Mouse (Mus musculus): ENCODE data around the gene Paox.
"Not testable (repeated sequence)": the region's sequence is repeated elsewhere in the genome, so short reads cannot be mapped to it uniquely, and the experiment has no call there.

The Paox gene

DNA sequence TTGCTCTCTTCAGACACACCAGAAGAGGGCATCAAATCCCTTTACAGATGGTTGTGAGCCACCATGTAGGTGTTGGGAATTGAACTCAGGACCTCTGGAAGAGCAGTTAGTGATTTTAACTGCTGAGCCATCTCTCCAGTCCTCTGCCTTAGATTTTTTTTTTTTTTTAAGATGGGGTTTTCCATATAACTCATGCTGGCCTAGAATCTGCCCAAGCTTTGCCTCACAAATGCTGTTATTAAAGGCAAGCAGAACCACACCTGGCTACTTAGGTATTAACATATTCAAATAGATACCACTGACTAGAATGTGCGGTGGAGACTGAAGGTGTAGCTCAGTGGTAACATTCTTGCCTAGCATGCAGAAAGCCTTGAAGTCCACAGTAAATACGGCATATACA is 4.9 kb downstream of the Paox start:
- DNase-seq (ENCODE audit: low spot score in 2 of 2): no peak

DNA sequence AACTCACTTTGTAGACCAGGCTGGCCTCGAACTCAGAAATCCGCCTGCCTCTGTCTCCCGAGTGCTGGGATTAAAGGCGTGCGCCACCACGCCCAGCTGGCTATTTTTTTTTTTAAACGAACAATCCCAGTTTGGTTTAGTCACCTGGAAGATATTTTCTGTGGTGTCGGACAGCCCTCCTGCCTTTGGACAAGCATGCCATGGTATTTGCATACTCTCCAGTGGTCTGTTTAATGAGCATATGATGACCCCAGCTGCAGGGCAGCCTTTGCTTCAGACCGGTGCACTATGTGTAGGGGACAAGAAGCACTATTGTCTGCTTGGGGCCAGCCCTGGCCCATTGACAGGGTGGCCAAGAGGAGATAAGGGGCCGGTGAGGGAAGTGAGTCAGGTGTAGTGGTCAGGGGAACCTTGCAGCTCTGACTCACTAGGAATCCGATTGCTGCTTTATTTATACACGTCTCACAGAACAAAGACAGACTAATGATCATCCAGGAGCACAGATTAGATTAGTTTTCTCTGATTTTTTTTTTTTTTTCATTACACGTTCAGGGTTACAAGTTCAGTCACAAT is 5.8 kb downstream of the Paox start:
- no peak for DNase-seq (ENCODE audit: low spot score in 2 of 2)

DNA sequence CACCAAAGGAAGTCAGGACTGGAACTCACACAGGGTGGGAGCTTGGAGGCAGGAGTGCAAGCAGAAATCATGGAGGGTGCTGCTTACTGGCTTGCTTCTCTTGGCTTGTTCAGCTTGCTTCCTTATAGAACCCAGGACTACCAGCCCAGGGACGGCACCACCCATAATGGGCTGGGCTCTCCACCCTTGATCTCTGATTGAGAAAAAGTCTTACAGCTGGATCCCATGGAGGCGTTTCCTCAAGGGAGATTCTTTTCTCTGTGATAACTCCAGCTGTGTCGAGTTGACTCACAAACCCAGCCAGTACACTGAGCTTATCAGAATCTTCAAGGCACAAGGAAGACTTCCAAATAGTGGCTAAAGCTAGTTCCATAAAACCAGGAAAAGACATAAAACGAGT is 7.2 kb downstream of the Paox start:
- DNase-seq (ENCODE audit: low spot score in 2 of 2): no peak

DNA sequence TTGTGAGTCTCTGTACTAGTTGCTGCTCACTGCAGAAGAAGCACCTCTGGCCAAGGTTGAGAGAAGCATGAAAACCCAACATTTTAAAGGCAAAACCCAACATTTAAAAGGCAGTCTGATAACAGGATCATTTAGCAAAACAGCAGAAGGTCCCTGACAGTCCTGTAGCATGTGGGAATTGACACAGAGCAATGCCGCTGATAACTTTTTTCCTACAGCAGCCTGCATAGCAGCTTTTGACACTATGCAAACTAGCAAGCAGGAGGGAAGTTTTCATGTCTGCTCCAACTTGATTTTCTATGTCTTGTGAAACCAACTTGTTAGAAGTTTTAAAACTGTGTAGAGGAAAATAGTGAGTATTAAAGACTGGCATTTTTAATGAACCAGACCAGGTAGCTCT is 8.8 kb downstream of the Paox start:
- no peak for DNase-seq (ENCODE audit: low spot score in 2 of 2)

DNA sequence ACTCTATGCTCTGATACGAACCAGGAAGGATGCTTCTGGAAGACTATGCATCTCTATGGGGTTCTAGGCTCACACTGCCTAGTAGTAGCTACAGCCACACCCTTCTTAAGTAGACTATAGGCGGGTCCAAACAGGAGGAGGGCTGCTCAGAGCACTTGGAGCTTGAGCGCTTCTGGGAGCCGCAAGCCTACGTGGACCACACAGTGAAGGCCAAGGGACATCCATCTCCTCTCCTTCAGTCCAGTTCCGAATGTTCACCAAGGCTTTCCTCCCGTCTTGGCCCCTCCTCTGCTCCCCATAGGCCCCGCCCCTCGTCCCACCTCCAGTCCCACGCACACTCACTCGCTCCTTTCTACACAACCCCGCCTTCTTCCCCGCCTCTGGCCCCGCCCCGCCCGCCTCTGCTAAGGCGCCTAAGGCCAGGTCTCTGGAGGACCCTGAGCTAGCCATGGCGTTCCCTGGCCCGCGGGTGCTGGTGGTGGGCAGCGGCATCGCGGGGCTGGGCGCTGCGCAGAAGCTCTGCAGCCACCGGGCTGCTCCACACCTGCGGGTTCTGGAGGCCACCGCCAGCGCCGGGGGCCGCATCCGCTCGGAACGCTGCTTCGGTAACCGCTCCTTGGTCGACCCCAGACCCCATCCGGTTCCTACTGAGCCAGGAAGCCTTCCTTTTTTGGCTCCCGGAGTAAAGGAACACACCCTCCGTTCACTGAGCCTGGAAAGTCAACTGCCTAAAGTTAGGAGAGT is 9.9 kb downstream of the Paox start:
- peak; percentile 81 to 96 for DNase-seq (ENCODE audit: low spot score in 2 of 2)

DNA sequence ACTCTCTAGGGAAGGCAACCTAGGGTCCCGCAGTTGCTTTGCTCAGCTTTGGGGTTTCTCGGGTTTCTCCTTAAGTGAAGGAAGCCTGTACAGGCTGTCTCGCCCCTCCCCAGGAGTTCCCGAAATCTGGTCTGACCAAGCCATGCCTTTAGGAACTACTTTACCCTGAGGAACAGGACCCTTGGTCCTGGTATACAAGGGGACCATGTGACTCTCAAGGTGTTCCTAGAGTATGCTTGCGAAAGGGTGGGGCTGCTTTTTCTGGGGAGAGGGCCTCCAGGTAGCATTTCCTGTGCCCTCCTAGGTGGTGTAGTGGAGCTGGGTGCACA is 10.4 kb downstream of the Paox start:
- no peak for DNase-seq (ENCODE audit: low spot score in 2 of 2)

DNA sequence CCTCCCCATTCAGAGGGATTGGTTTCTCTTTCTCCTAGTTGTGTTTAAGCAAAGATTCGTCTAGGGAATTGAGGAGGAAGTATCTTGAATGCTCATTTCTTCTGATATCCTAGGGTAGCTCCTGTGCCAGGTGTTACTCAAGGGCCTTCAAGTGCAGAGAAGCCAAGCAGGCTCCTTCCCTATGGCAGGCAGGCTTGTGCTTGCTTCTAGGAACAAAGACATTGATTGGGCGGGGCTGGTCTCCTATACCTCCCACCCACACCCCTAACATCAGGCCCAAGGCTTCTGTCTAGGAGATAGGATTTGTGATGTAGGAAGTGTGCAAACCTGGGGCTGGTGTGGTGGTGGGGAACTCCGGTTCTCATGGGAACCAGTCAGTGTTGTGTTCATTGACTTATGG is 11.3 kb downstream of the Paox start:
- DNase-seq (ENCODE audit: low spot score in 2 of 2): no peak

DNA sequence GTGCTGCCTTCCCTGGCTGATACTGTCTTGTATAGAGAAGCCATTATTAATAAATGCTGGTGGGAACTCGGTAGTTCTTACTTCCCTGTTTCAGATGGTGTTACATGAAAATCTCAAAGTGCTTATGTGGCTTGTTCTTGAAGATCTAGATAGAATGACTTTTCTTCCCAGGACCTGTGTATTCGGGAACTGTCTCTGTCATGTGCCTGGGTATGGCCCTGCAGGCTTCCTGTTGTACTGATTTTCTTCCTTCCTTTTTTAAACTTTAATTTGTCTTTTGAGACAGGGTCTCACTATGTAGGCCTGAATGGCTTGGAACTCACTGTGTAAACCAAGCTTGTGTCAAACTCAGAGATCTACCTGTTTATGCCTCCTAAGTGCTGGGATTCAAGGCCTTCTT is 12.3 kb downstream of the Paox start:
- no peak for DNase-seq (ENCODE audit: low spot score in 2 of 2)

DNA sequence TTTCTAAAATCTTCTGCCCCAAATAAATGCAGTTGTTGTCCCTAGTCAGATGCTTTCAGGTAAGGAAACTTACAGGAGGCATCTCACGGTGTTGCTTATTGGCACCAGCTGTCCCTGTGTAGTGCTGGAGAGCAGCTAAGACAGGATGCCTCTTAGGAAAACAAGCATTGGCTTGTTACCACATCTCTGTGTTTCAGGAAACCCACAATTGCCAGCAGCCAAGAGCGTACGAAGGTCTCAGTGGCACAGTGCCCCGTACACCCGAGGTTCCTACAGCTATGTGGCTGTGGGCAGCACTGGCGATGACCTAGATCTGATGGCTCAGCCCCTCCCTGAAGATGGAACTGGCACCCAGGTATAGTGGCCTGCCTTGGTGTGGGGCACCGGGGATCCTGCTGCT is 16.6 kb downstream of the Paox start:
- not testable (repeated sequence) for DNase-seq (ENCODE audit: low spot score in 2 of 2)

DNA sequence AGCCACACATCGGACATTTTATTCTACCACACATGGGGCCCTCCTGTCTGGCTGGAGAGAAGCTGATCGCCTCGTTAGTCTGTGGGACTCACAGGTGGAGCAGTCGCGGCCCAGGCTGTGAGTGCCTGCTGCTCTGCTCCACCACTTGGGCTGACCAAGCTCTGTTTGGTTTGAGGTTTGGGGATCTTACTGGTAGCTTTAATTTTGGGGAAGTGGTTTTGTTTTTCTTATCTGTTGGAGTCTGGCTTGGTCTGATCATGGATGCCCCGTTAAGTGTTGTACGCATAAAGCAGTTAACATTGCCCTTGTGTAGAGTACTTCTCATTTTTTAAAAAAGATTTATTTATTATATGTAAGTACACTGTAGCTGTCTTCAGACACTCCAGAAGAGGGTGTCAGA is 18.4 kb downstream of the Paox start:
- DNase-seq (ENCODE audit: low spot score in 2 of 2): not testable (repeated sequence)

DNA sequence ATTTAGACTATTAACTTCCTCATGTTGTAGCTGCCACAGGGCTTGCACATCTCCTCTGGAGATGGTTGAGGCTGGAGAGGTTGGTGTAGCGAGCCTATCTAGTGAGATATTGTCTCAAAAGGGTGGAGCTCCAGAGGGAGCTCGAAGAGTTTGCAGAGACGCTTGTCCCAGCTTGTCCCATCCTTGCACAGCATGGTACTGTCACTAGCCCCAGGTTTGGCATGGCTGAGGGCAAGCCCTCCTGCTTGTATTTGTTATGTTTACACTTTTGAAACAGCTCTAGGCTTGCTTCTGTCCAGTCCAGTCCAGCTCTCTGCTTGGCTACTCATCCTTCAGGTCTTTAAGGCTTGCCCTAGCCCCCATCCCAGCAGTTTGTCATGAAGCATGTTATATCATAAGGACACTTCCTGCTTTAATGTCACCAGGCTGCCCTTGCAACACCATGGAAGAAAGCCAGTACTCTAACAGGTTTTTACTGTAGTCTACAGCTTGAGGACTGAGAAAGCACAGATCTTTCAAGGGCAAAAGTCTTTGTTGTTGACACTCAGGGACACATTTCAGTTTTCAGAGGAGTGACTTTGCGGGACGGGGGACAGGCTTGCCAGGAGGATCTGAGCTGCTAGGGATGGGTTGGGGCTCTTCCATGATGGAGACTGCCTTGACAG is 19.6 kb downstream of the Paox start:
- no peak for DNase-seq (ENCODE audit: low spot score in 2 of 2)

DNA sequence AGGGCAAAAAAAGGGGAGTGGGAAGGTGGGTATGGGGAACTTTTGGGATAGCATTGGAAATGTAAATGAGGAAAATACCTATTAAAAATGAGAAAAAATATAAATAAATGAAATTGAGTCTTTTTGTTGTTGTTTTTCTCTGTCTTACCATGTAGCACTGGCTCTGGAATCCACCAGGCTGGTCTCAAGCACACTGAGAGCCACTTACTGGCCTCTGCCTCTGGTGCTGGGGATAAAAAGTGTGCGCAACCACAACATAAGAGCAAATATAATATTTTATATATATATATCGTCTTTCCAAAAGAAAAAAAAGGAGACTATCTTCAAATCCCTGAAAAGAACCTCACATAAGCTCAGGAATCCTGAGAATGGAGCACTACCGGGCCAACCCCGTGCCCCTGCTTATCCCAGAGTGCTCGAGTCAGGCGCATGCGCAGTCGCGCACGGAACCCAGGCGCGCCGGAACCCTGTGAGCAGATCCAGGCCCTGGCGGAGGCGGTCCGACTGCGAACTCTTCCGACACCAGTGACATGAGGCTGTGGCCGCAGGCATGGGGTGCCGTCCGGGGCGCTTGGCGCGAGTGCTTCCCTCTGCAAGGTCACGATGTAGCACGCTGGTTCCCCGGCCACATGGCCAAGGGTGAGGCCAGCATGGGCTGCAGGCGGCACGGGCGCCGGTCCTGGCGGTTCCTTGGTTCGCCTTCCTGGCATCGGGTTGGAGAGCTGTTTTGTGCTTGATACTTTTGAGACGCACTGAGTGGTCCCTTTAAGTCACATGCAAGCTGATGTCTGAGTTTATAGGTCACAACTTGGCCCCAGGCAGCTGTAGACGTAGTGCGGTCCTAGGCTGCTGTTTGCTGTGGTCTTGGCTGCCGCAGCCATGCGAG is 21.8 kb downstream of the Paox start, which contains the start of gene Mtg1:
Gene Mtg1 (plus strand): TSS at position 430 of the 886 bp plus-strand sequence.
- DNase-seq (ENCODE audit: low spot score in 2 of 2): peak; percentile 93 to 95

DNA sequence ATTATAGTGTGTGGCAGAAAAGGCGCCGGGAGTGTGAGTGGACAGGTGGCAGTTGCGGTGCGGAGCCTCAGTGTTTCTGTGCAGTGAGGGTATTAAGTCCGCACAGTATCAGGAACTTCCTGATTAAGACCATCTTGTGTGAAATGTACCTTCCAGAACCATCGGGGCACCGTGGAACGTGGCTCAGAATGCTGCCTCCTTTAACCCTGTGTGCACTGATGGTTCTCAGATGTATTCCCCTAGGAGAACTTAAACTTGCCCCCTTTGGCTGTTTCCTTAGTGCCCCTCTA is 22.4 kb downstream of the Paox start:
- DNase-seq (ENCODE audit: low spot score in 2 of 2): no peak

DNA sequence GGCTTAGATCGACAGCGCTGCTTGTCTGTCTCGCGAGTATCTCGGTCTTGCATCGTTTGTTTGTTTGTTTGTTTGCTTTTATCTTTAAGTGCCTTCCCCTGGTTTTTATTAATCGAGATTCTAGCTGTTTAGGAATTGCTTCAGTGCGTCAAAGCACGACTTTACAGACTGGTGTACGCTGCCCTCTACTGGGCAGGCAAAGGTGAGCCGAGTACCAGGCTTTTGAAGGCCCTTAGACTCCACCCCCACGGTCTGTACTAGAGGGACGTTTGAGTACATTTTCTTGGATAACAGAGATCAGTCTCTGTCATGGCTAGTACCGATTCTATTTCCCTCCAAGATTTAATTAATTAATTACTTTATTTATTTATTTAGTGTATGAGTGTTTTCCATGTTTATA is 25.8 kb downstream of the Paox start:
- peak in 1 of 2 experiments; percentile 77 for DNase-seq (ENCODE audit: low spot score in 2 of 2)

DNA sequence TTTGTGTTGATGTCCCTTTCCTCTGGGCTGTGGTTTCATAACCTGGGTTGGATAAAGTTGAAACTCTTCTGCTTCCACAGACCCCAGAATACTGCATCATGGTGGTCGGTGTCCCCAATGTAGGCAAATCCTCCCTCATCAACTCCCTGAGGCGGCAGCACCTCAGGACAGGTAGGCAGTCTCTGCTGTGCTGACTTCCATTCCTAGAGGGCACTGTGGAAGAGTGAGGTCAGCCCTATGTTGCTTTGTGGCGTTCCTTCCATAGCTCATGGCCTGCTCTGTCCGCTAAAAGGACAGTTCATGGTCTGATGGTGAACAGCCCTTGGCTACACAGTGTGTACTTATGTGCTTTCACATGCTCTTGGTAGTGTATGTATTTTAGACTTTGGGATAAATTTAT is 29.0 kb downstream of the Paox start:
- no peak for DNase-seq (ENCODE audit: low spot score in 2 of 2)

DNA sequence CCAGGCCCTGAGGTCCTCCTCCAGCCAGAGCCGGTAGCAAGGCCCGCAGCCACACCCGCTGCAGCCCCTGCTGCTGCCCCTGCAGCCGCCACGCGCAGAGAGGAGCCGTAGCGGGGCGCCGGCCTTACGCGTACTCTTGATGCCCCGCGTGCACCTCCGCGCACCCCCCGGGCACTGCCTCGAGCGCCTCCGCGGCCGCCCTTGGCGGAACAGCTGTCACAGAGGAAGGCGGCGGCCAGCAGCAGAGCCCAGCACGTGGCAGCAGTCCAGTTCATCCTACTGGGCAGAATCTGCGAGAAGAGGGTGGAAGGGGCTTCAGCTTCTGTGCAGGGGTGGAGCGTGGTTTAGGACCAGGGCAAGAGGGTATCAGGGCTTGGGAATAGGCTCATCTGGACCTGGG is 37.8 kb downstream of the Paox start:
- DNase-seq (ENCODE audit: low spot score in 2 of 2): no peak

DNA sequence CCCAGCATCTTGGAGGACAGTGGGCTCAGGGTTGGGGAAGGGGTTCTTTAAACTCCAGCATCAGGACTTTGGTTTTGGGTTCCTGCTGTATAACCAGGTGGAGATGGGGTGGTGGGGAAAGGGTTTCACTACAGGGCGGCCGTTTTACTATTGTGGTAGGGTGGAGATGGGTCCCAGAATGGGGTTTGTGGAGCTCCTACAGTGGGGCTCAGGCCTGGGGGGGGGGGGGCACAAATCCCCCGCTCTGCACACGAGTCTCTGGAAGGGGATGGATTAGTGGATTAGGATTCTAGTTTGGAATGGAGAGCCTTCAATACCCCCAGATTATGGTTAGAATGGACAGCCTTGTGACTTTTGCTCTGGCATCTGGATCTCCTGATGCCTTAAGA is 38.2 kb downstream of the Paox start:
- no peak for DNase-seq (ENCODE audit: low spot score in 2 of 2)

DNA sequence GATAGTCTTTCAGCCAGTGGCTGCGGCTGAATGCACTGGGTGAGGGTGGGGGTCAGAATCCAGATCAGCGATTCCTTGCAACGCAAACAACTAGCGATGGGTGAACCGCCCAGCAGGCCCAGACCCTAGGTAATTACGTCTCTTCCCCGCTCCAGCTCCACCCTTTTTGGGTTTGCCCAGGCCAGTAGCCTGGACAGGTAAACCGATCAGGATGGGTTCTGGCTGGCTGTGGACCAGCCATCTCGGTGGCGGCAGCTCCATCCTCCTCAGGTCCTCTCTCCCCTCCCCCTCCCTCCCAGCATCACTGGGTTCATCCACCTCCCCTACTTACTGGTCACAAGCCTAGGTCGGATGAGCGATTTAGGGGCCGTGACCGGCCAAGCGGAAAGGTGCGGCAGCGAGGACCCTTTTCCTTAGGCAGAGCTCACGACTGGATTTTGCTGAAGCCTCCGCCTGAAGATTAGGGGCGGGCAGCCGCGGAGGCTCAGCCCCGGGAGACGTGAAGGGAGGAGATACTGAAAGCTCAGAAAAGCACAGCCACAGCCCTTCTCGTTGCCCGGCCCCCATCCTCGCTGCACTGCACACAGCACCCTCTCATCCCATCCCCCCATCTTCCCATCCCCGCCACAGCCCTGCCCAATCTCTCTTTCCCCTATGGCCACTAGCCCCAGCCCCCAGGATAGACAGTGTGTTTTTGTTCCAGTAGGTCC is 38.8 kb downstream of the Paox start, which contains the start of gene Sprn:
Gene Sprn (minus strand): TSS at position 660 of the 710 bp plus-strand sequence.
- no peak for DNase-seq (ENCODE audit: low spot score in 2 of 2)

DNA sequence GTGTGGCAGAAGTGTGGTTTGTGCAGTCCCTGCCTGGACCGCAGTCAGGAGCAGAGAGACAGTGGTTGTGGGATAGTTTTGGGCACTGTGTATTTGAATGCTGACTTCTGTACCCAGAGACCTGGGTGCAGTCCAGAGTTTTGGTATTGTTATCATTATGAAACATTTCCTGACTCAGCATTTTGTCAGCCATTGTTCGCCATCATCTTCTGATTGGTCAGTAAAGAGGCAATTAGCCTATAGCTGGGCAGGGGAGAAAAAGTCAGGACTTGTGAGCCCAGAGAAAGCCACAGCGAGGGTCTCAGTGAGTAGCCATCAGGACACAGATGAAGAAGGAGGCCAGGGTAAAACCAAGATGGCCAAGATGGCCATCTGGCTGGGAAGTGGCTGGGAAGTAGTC is 44.8 kb downstream of the Paox start:
- no peak for DNase-seq (ENCODE audit: low spot score in 2 of 2)

DNA sequence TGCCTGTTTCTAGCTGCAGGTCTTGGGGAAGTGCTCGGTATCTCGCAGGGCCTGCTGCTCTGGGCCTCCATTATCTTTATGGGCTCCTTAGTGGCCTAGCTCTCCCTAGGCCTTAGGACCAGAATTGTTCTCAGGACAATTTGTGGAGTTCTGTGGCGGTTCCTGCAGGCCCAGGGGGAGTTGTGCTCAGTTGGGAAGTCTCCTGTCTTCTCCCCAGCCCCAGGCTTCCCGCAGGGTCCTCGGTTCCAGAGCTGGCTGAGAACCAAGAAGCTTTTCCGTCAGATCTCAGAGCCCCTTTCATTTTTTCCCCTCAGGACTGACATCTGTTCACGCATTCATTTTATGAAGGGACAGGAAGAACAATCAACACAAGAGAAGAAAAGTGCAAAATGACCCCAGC is 49.1 kb downstream of the Paox start, which contains the start of gene Olfr522:
Gene Olfr522 (minus strand): TSS at position 101 of the 400 bp plus-strand sequence.
- DNase-seq (ENCODE audit: low spot score in 2 of 2): no peak

DNA sequence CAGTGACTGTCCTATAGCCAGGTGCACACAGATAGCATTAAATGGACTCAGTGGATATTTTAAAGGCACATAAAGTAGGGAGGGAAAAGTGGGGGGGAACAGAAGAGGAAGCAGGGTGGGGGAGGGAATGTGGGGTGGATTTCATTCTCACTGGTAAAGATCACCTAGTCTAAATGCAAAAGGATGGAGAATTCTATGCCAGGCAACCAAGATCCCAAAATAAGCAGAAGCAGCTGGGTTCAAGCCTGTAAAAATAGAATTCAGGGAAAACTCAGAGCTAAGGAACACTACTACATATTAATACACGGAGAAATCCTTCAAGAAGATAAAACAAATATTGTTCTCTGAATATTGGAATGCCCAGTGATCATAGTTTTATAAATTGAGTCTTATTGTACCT is 52.4 kb downstream of the Paox start:
- DNase-seq (ENCODE audit: low spot score in 2 of 2): no peak

DNA sequence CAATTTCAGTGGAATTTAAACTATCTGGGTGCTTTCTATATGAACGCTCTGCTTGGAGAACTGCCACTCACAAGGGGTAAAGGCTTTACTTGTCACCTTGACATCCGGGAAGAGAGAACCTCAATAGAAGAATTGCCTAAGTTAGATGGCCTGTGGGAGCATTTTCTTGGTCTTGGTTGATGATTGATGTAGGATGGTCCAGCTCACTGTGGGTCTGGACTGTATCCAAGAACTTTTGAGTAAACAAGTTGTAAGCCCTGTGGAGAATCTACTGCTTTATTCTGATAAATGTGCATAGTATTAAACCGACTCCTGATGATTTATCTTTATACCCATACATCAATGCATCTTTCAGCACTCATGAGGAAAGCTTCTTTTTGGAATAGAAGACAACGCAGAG is 53.8 kb downstream of the Paox start:
- no peak for DNase-seq (ENCODE audit: low spot score in 2 of 2)

Measured in spleen, postnatal 10 days (tissue).